Mouse (Mus musculus) intestine, postnatal 0 days (tissue): ENCODE results near the gene Gramd1a. TPM values are rescaled to one million over a fixed set of nuclear protein-coding genes. Genes with fewer than 3 reads are reported as not detected.
A peak's percentile ranks its signal among the peaks of the same experiment; 100 is the strongest.

Experiments used
- ATAC-seq: fragments of 200-750 bp; cut with Nextera tagmentation; 2 replicates; pipeline ENCODE4 v1.8.0; 2017; ENCODE audit warnings: mild to moderate bottlenecking, moderate TSS enrichment, moderate library complexity
- H3K27ac ChIP-seq: fragments of 300-500 bp; sonication (generic); 2 replicates; pipeline ENCODE4 v1.5.1; 2014; ENCODE audit warnings: mild to moderate bottlenecking, low read depth, low read length, moderate library complexity
- H3K27me3 ChIP-seq: fragments of 300-500 bp; sonication (generic); replicated peaks from 2 replicates; pipeline ENCODE4 v1.6.1; 2014; ENCODE audit warnings: low read length, mixed read lengths; ENCODE audit not compliant: control insufficient read depth, insufficient read depth
- H3K36me3 ChIP-seq: fragments of 300-500 bp; sonication (generic); 2 replicates; pipeline ENCODE4 v1.6.1; 2014; ENCODE audit warnings: mild to moderate bottlenecking, moderate library complexity; ENCODE audit not compliant: control insufficient read depth, insufficient read depth
- H3K4me1 ChIP-seq: fragments of 300-500 bp; sonication (generic); replicated peaks from 2 replicates; pipeline ENCODE4 v1.6.1; 2014; ENCODE audit warnings: antibody characterized with exemption, low read length, mixed read lengths; ENCODE audit not compliant: control insufficient read depth, insufficient read depth
- H3K4me2 ChIP-seq: fragments of 300-500 bp; sonication (generic); replicated peaks from 2 replicates; pipeline ENCODE4 v1.6.1; 2014; ENCODE audit warnings: low read depth, mild to moderate bottlenecking, moderate library complexity
- H3K4me3 ChIP-seq: fragments of 300-500 bp; sonication (generic); 2 replicates; pipeline ENCODE4 v1.5.1; 2014; ENCODE audit warnings: low read depth, low read length
- H3K9ac ChIP-seq: fragments of 300-500 bp; sonication (generic); 2 replicates; pipeline ENCODE4 v1.6.1; 2014; ENCODE audit warnings: mild to moderate bottlenecking, low read depth, low read length
- H3K9me3 ChIP-seq: fragments of 300-500 bp; sonication (generic); 2 replicates; pipeline ENCODE4 v1.6.1; 2016; ENCODE audit warnings: mixed run types; ENCODE audit not compliant: control insufficient read depth
- CTCF ChIP-seq: sonication (generic); IDR thresholded peaks from 2 replicates; pipeline ENCODE4 v1.5.1; 2016; ENCODE audit warnings: low read depth, mild to moderate bottlenecking, control low read depth, antibody characterized with exemption, moderate library complexity
- WGBS: fragments of 180-500 bp; shearing (Covaris S2); extraction: QIAGEN DNeasy Blood & Tissue Kit; methylation state at CpG from one replicate; pipeline ENCODE4 v1.1.7; 2014; 5-methylcytosine and 5-hydroxymethylcytosine counted together
- polyA plus RNA-seq: library from polyadenylated mRNA; unstranded; fragments of >200 nt; fragmentation: Nextera tagmentation; extraction: Ambion mirVana; gene quantifications from 2 replicates; pipeline ENCODE4 v1.2.1, GENCODE M21; 2015

Gene Gramd1a
- polyA plus RNA-seq, 1 experiment from 2014 or later, result 10.3 TPM

- Histone ChIP-seq H3K27me3 (no peaks in the 10 kb centered on the region), H3K9me3 (no peaks in the 10 kb centered on the region), H3K4me2 (no peak overlapping the region), H3K4me3 (no peak overlapping the region), H3K36me3 (no peaks in the 10 kb centered on the region), H3K27ac (no peak overlapping the region), H3K9ac (no peak overlapping the region), H3K4me1 (no peaks in the 10 kb centered on the region)
- ATAC-seq, result no peak
- no peak for TF ChIP-seq CTCF
- 65% methylated on average over 11 of the region's 11 CpGs for WGBS
Observed at GRCm38 (mm10) chr7:31162324-31162723, 6.6 kb upstream of the Gramd1a start.

GRCm38 (mm10) chr7:31161831-31162230 lies 6.1 kb upstream of the Gramd1a start:
- no peaks in the 10 kb centered on the region for H3K27me3 ChIP-seq
- no peaks in the 10 kb centered on the region for H3K36me3 ChIP-seq
- 58% methylated on average over 3 of the region's 3 CpGs for WGBS
- H3K4me1 ChIP-seq, result no peaks in the 10 kb centered on the region
- H3K9me3 ChIP-seq, result no peaks in the 10 kb centered on the region
- TF ChIP-seq CTCF, result no peak
- no peak overlapping the region for H3K9ac ChIP-seq
- H3K4me3 ChIP-seq, result no peak overlapping the region
- no peak for ATAC-seq
- no peak overlapping the region for H3K27ac ChIP-seq
- H3K4me2 ChIP-seq, result no peak overlapping the region

- TF ChIP-seq CTCF, result no peak
- no peaks in the 10 kb centered on the region for H3K4me1 ChIP-seq
- 81% methylated on average over 3 of the region's 3 CpGs for WGBS
- no peaks in the 10 kb centered on the region for H3K27me3 ChIP-seq
- H3K27ac ChIP-seq, result no peak overlapping the region
- ATAC-seq, result no peak
- no peak overlapping the region for H3K9ac ChIP-seq
- no peak overlapping the region for H3K4me2 ChIP-seq
- H3K9me3 ChIP-seq, result no peaks in the 10 kb centered on the region
- H3K36me3 ChIP-seq, result no peaks in the 10 kb centered on the region
- H3K4me3 ChIP-seq, result no peak overlapping the region
Observed at GRCm38 (mm10) chr7:31161246-31161645, 5.5 kb upstream of the Gramd1a start.

GRCm38 (mm10) chr7:31160763-31161162 lies 5.1 kb upstream of the Gramd1a start:
- 55% methylated on average over 5 of the region's 5 CpGs for WGBS
- no peak overlapping the region for H3K9ac ChIP-seq
- H3K4me3 ChIP-seq, result no peak overlapping the region
- H3K9me3 ChIP-seq, result no peaks in the 10 kb centered on the region
- no peak for ATAC-seq
- no peak for TF ChIP-seq CTCF
- no peaks in the 10 kb centered on the region for H3K4me1 ChIP-seq
- no peak overlapping the region for H3K4me2 ChIP-seq
- no peaks in the 10 kb centered on the region for H3K27me3 ChIP-seq
- no peaks in the 10 kb centered on the region for H3K36me3 ChIP-seq
- no peak overlapping the region for H3K27ac ChIP-seq

GRCm38 (mm10) chr7:31156034-31156928 lies 585 bp upstream of the Gramd1a start:
- TF ChIP-seq CTCF, result peak; percentile 54
- Histone ChIP-seq H3K9ac (no peak overlapping the region), H3K4me2 (no peak overlapping the region), H3K4me1 (no peaks in the 10 kb centered on the region), H3K4me3 (no peak overlapping the region), H3K36me3 (no peaks in the 10 kb centered on the region), H3K27ac (0 out of 2 replicates have a peak overlapping the region, but pooled peaks have one; percentile 36), H3K27me3 (no peaks in the 10 kb centered on the region), H3K9me3 (no peaks in the 10 kb centered on the region)
- 46% methylated on average over 16 of the region's 19 CpGs for WGBS
- ATAC-seq, result no peak

- Histone ChIP-seq H3K4me1 (no peaks in the 10 kb centered on the region), H3K27me3 (no peaks in the 10 kb centered on the region), H3K36me3 (no peaks in the 10 kb centered on the region), H3K4me3 (no peak overlapping the region), H3K9ac (no peak overlapping the region), H3K9me3 (no peaks in the 10 kb centered on the region), H3K4me2 (no peak overlapping the region), H3K27ac (no peak overlapping the region)
- no peak for ATAC-seq
- 89% methylated on average over 6 of the region's 6 CpGs for WGBS
- no peak for TF ChIP-seq CTCF
Observed at GRCm38 (mm10) chr7:31153536-31154320, 2.0 kb downstream of the Gramd1a start.
